Mouse (Mus musculus) forebrain, embryonic 16.5 days (tissue): Measurements from ENCODE around the gene B3glct. TPM values are rescaled to one million over a fixed set of nuclear protein-coding genes. Genes with fewer than 3 reads are reported as not detected.
A peak's percentile ranks its signal among the peaks of the same experiment; 100 is the strongest.

Experiments
- ATAC-seq: fragments of 200-750 bp; cut with Nextera tagmentation; 2 replicates; pipeline ENCODE4 v1.8.0; 2017; ENCODE audit warnings: mild to moderate bottlenecking, moderate library complexity
- H3K27ac ChIP-seq: fragments of 300-500 bp; sonication (generic); 2 replicates; pipeline ENCODE4 v1.5.1; 2014; ENCODE audit warnings: low read length, control low read depth
- H3K27me3 ChIP-seq: fragments of 300-500 bp; sonication (generic); replicated peaks from 2 replicates; pipeline ENCODE4 v1.6.1; 2014; ENCODE audit warnings: low read length; ENCODE audit not compliant: control insufficient read depth, insufficient read depth
- H3K36me3 ChIP-seq: fragments of 300-500 bp; sonication (generic); 2 replicates; pipeline ENCODE4 v1.6.1; 2014; ENCODE audit not compliant: control insufficient read depth, insufficient read depth
- H3K4me1 ChIP-seq: fragments of 300-500 bp; sonication (generic); replicated peaks from 2 replicates; pipeline ENCODE4 v1.6.1; 2014; ENCODE audit warnings: low read length; ENCODE audit not compliant: control insufficient read depth, insufficient read depth
- H3K4me2 ChIP-seq: fragments of 300-500 bp; sonication (generic); 2 replicates; pipeline ENCODE4 v1.6.1; 2014; ENCODE audit warnings: mild to moderate bottlenecking, low read length, control low read depth
- H3K4me3 ChIP-seq: fragments of 300-500 bp; sonication (generic); replicated peaks from 2 replicates; pipeline ENCODE4 v1.5.1; 2014; ENCODE audit warnings: mild to moderate bottlenecking, low read length, control low read depth
- H3K9ac ChIP-seq: fragments of 300-500 bp; sonication (generic); replicated peaks from 2 replicates; pipeline ENCODE4 v1.6.1; 2014; ENCODE audit warnings: low read depth, low read length, control low read depth
- H3K9me3 ChIP-seq: fragments of 300-500 bp; sonication (generic); 2 replicates; pipeline ENCODE4 v1.6.1; 2016; ENCODE audit warnings: low read length; ENCODE audit not compliant: control insufficient read depth
- WGBS: fragments of 180-500 bp; shearing (Covaris S2); extraction: QIAGEN DNeasy Blood & Tissue Kit; methylation state at CpG from one replicate; pipeline ENCODE4 v1.1.7; 2014; 5-methylcytosine and 5-hydroxymethylcytosine counted together
- polyA plus RNA-seq: library from polyadenylated mRNA; unstranded; fragments of >200 nt; fragmentation: Nextera tagmentation; extraction: Ambion mirVana; gene quantifications from 2 replicates; pipeline ENCODE4 v1.2.1, GENCODE M21; 2015

The B3glct gene
- polyA plus RNA-seq, result 13.4 and 14.4 TPM in 2 replicates

- Histone ChIP-seq H3K4me2 (peak within 1 kb of the TSS; percentile 84), H3K9ac (peak within 1 kb of the TSS; percentile 70), H3K4me3 (peak within 1 kb of the TSS; percentile 67), H3K27ac (peak within 1 kb of the TSS; percentile 58; the same call in 1 of the 2 replicates), H3K27me3 (no peaks in the 10 kb centered on the region), H3K4me1 (peaks cover 16% of the 10 kb centered on the region), H3K36me3 (no peaks in the 10 kb centered on the region), H3K9me3 (no peaks in the 10 kb centered on the region)
- WGBS, result under 1% methylated on average over 75 of the region's 106 CpGs
- peak; percentile 94 for ATAC-seq
These were observed at the start of gene B3glct for GRCm38 (mm10) chr5:149678100-149678989. TSS of gene B3glct (plus strand) at chr5:149678230.

- Histone ChIP-seq H3K4me1 (peaks cover 29% of the 10 kb centered on the region), H3K36me3 (peaks cover 24% of the 10 kb centered on the region), H3K4me3 (peak overlapping the region; percentile 57), H3K27me3 (no peaks in the 10 kb centered on the region), H3K9ac (peak overlapping the region; percentile 80), H3K27ac (no peak overlapping the region), H3K9me3 (no peaks in the 10 kb centered on the region), H3K4me2 (peak overlapping the region; percentile 84)
- ATAC-seq, result no peak
- 62% methylated on average over 11 of the region's 11 CpGs for WGBS
These were observed 43.5 kb upstream of the B3glct start for GRCm38 (mm10) chr5:149634409-149635035.

GRCm38 (mm10) chr5:149635556-149635955, 42.5 kb upstream of the B3glct start:
- H3K4me1 ChIP-seq, result peaks cover 29% of the 10 kb centered on the region
- no peaks in the 10 kb centered on the region for H3K27me3 ChIP-seq
- peak overlapping the region; percentile 80 for H3K9ac ChIP-seq
- H3K27ac ChIP-seq, result peak overlapping the region; percentile 90
- no peak for ATAC-seq
- peak overlapping the region; percentile 84 for H3K4me2 ChIP-seq
- peak overlapping the region; percentile 57 for H3K4me3 ChIP-seq
- peaks cover 16% of the 10 kb centered on the region for H3K36me3 ChIP-seq
- H3K9me3 ChIP-seq, result no peaks in the 10 kb centered on the region
- under 1% methylated on average over 24 of the region's 24 CpGs for WGBS

GRCm38 (mm10) chr5:149636075-149636920, 41.7 kb upstream of the B3glct start, which contains the start of gene Hsph1:
TSS of gene Hsph1 (minus strand) at chr5:149636376.
- Histone ChIP-seq H3K4me3 (peak within 1 kb of the TSS; percentile 57), H3K36me3 (peaks cover 11% of the 10 kb centered on the region; the same call in 1 of the 2 replicates), H3K27ac (peak within 1 kb of the TSS; percentile 90), H3K4me2 (peak within 1 kb of the TSS; percentile 84), H3K9me3 (no peaks in the 10 kb centered on the region), H3K27me3 (no peaks in the 10 kb centered on the region), H3K4me1 (peaks cover 29% of the 10 kb centered on the region), H3K9ac (peak within 1 kb of the TSS; percentile 80)
- WGBS, result under 1% methylated on average over 60 of the region's 60 CpGs
- peak; percentile 98 for ATAC-seq

- H3K4me2 ChIP-seq, result peak overlapping the region; percentile 84
- H3K4me3 ChIP-seq, result peak overlapping the region; percentile 57
- peaks cover 9% of the 10 kb centered on the region; the same call in 1 of the 2 replicates for H3K36me3 ChIP-seq
- H3K9ac ChIP-seq, result peak overlapping the region; percentile 66
- H3K27me3 ChIP-seq, result no peaks in the 10 kb centered on the region
- 42% methylated on average over 8 of the region's 8 CpGs for WGBS
- H3K9me3 ChIP-seq, result no peaks in the 10 kb centered on the region
- H3K4me1 ChIP-seq, result peaks cover 29% of the 10 kb centered on the region
- no peak for ATAC-seq
- peak overlapping the region; percentile 37; the same call in 1 of the 2 replicates for H3K27ac ChIP-seq
These were observed 40.7 kb upstream of the B3glct start for GRCm38 (mm10) chr5:149637306-149637705.

GRCm38 (mm10) chr5:149641277-149641892, 36.6 kb upstream of the B3glct start:
- no peaks in the 10 kb centered on the region for H3K36me3 ChIP-seq
- no peak overlapping the region for H3K9ac ChIP-seq
- ATAC-seq, result no peak
- peaks cover 5% of the 10 kb centered on the region for H3K4me1 ChIP-seq
- no peaks in the 10 kb centered on the region for H3K27me3 ChIP-seq
- no peak overlapping the region for H3K4me2 ChIP-seq
- no peak overlapping the region for H3K4me3 ChIP-seq
- H3K9me3 ChIP-seq, result no peaks in the 10 kb centered on the region
- 89% methylated on average over 8 of the region's 8 CpGs for WGBS
- H3K27ac ChIP-seq, result no peak overlapping the region

- no peak for ATAC-seq
- WGBS, result 58% methylated on average over 6 of the region's 6 CpGs
- no peak overlapping the region for H3K4me3 ChIP-seq
- peaks cover 3% of the 10 kb centered on the region for H3K4me1 ChIP-seq
- no peaks in the 10 kb centered on the region for H3K9me3 ChIP-seq
- no peak overlapping the region for H3K27ac ChIP-seq
- no peak overlapping the region for H3K4me2 ChIP-seq
- no peak overlapping the region for H3K9ac ChIP-seq
- H3K27me3 ChIP-seq, result no peaks in the 10 kb centered on the region
- H3K36me3 ChIP-seq, result no peaks in the 10 kb centered on the region
These were observed 35.7 kb upstream of the B3glct start for GRCm38 (mm10) chr5:149642366-149642765.

- H3K27ac ChIP-seq, result no peak overlapping the region
- no peaks in the 10 kb centered on the region for H3K36me3 ChIP-seq
- WGBS, result 85% methylated on average over 11 of the region's 11 CpGs
- H3K27me3 ChIP-seq, result no peaks in the 10 kb centered on the region
- no peak overlapping the region for H3K4me3 ChIP-seq
- no peak overlapping the region for H3K9ac ChIP-seq
- no peak overlapping the region for H3K4me2 ChIP-seq
- H3K4me1 ChIP-seq, result 0 out of 2 replicates have a peak, but pooled peaks cover 1% of the 10 kb centered on the region
- H3K9me3 ChIP-seq, result no peaks in the 10 kb centered on the region
- ATAC-seq, result no peak
These were observed 35.1 kb upstream of the B3glct start for GRCm38 (mm10) chr5:149642783-149643509.
